Mouse (Mus musculus) T-helper 17 cell (primary cell): ENCODE measurements around the gene Ak5.

Experiments
- in situ Hi-C, 2 experiments: fragments of 300-600 bp; cut with MboI, MseI; formaldehyde crosslinking; loops; 1 replicate in 1 of 2; 2 replicates in 1 of 2; pipeline ENCODE4 v1.15.1; 2025; ENCODE audit warnings: high pct_unique_total_duplicates in 2 of 2

Ak5 gene

DNA sequence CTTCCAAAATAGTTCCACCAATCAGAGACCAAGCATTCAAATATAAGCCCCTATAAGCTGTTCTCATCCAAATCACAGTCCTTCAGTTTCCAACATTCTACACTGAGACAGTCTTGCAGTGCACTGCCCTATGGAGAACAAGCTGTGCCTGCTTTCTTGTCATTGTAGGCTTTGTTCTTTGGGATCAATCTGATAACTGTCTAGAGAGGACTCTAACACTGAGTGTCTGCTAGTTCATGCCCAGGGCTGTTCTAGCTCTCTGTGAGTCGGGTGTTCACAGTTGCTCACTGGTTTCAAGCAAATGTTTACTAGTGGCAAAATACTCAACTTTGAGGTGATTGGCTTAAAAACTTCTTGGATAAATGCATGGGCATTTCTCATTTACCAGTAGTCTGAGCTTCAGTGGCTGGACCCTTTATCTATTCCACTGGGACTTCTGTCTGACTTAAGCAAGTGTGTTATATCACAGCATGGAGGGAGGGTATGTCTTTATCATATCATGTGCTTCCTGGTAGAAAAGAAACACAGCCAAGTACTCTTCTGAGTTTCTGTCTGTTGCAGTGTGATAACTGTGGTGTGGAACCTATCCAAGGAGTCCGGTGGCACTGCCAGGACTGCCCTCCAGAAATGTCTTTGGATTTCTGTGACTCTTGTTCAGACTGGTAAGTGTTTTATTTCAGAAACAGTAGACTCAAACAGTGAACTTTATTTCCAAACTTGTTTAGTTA is 210.7 kb downstream of the Ak5 start:
- in situ Hi-C loops: loop anchor here in 1 of 2 experiments (25.0 kb wide), 1 partner anchor 1455 kb away; the partner anchor contains the start of genes Msh4 and Rabggtb

- in situ Hi-C loops: loop anchor here in 1 of 2 experiments (25.0 kb wide), 1 partner anchor 1459 kb away; the partner anchor contains the start of genes Msh4 and Rabggtb
Measured at GRCm38 (mm10) chr3:152453163-152453562, 215.0 kb downstream of the Ak5 start.

DNA sequence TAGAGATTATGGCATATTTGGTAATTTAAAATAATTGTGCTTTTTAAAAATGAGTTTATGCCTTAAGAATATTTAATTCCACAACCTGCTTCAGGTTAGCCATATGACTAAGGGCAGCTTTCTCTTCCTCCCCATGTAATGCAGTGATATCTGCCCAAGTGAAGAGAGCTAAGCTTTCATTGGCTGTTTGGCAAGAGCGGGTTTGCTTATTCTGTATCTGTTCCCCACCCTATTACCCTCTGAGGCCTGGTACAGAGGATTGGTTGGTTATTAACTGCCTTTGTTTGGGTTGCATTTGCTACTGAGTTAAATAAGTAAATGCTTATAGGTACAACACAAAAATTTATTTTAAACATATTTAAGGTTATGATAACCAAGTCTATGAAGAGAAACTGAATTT is 221.2 kb downstream of the Ak5 start:
- in situ Hi-C loops: no loop called here

- in situ Hi-C loops: no loop called here
Measured at GRCm38 (mm10) chr3:152444114-152444513, 224.0 kb downstream of the Ak5 start.

GRCm38 (mm10) chr3:152442795-152443194 is 225.4 kb downstream of the Ak5 start:
- in situ Hi-C loops: no loop called here

DNA sequence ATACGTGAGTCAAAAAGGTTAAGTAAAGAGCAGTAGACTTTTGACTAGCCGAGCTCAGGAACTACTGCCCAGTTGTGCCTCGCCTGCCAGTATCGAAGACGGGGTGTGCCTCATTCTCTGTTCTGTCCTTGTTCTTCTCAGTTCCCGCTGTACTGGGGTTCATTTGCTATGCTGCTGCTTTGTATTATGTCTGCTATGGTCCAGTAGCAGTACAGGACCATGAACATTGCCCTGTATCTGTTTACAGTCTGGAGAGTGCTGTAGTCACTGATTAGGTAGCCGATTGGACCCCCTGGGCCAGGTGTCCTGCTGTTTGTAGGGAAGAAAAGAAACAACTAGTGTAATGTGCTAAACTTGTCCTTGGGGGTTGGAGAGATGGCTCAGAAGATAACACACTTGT is 230.1 kb downstream of the Ak5 start:
- in situ Hi-C loops: no loop called here

DNA sequence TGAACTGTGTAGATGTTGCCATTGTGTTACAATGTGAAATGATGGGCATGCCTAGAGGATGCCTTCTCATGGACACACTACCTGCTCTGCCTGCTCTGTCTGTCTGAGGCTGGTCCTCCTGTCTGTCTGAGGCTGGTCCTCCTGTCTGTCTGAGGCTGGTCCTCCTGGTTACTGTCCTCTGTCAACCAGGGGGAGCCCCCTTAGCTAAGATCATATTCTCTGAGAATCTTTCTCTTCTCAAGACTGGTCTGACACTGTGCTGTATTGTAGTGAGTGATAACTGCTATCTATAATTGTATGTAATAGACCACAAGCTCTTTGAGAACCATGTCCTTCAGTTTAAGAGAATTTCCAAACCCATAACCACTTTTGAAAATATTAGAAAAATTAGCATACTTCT is 232.6 kb downstream of the Ak5 start:
- in situ Hi-C loops: no loop called here

DNA sequence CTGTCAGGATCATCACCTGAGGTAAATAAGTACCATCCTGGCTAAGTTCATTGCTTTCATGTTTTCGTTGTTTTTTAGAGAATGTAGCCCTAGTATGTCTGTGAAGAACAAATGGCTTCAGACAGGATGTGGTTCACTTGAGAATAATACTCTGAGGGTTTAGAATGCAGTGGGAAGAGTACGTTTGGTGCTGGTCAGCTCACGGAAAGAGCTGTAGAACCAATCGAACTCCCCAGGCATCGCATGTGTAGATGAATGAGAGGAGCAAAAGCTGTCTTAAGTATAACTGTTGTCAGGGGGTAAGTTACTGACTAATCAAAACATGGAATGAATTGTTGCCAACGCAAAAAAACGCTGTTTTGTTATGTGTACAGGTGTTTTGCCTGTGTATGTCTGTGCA is 235.5 kb downstream of the Ak5 start:
- in situ Hi-C loops: no loop called here

GRCm38 (mm10) chr3:152428925-152429324 is 239.2 kb downstream of the Ak5 start:
- in situ Hi-C loops: no loop called here
